Mouse (Mus musculus): ENCODE measurements around the gene Ndc1.

DNA sequence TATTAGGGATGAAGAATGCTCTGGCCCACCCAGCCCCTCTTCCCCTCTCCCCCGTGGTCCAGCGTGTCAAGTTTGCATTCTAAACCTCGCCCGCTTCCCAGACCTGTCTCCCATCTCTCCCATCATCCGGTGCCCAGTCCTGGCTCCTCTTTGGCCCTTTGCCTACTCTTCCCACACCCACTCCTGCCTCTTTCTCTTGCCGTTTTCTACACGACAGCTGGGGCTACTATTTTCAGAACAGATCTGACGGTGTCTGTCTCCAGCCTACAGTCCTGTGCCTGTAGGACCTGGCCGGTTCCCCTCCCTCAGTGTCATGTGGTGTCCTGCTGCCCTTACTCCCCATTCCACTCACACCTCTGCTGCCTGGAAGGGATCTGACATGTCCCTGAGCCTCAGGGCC, 59.0 kb downstream of the Ndc1 start:
- no peak for TF ChIP-seq CTCF (IDR thresholded peaks at IDR 0.05; ENCODE audit: low read depth)
- TF ChIP-seq EP300 (IDR thresholded peaks at IDR 0.05; ENCODE audit: low read depth), result no peak

Measured in liver, embryonic 14.5 days (tissue).